Mouse (Mus musculus) CD4-positive naive resting alpha-beta T cell, adult 57 days (primary cell): ENCODE measurements around the gene Ilk. TPM values are rescaled to one million over a fixed set of nuclear protein-coding genes. Genes with fewer than 3 reads are reported as not detected.

Experiments
- total RNA-seq: library from RNA; stranded (reverse); gene quantifications from one replicate; pipeline ENCODE4 v1.2.4, GENCODE M21; 2023

The Ilk gene
- 102 TPM for total RNA-seq

DNA sequence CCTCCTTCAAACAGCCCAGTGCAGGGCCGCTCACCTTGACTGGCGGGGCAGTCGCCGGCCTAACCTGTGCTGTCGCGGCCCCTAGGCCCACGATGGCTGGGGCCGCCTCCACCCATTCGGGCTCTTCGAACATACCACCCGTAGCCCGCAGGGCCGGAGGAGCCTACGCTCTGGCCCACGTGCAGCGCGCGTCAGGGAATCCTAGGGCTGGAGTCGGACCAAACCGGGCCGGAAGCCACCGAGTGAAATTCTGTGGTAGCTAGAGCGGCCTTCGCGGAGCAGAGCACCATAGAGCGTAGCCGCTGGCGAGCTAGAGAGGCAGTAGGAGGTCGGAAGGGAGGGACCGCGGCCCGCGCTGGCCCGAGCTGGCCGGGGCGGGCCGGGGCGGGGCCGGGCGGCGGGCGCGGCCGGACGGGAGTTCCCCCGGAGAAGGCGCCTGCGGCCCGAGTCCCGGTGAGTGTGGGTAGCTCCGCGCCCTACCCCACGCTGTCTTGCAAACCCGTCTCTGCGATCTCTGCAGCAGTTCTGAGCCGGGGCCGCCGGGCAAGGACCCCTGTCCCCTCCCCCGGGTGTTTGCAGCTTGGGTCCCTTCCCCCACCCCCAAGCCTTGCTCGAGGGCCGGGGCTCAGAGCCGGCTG, at the start of gene Ilk:
Gene Ilk (plus strand): TSS at position 329 of the 638 bp plus-strand sequence.

DNA sequence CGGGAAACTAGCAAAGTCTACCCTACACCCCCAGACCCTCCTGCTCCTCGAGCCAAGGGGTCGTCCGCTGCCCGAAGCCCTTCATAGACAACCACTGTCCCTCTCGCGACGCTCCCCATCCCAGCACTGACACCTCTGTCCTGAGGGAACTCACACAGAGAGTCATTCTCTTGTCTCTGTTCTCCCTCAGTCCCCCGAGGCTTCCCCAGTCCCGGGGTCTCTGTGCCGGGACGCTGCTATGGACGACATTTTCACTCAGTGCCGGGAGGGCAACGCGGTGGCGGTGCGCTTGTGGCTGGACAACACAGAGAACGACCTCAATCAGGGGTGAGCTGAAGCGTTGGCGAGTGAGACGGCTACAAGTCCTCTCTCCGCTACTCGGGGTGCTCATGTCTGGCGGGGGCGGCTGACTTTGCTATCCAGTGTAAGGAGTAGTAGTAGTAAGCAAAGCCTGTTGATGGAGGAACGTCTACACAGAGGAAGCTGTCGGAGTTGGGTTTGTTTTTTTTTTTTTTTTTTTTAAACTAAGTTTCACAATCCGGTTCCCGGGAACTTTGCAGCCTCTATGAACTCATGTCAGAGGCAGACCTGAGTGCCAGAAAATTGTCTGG, 624 bp downstream of the Ilk start, which contains the start of gene Rrp8:
Gene Rrp8 (minus strand): TSS at position 475 of the 611 bp plus-strand sequence.

GRCm38 (mm10) chr7:105743926-105744590, 7.7 kb downstream of the Ilk start, which contains the start of gene Taf10:
Gene Taf10, minus strand, starts transcription at chr7:105744361.

DNA sequence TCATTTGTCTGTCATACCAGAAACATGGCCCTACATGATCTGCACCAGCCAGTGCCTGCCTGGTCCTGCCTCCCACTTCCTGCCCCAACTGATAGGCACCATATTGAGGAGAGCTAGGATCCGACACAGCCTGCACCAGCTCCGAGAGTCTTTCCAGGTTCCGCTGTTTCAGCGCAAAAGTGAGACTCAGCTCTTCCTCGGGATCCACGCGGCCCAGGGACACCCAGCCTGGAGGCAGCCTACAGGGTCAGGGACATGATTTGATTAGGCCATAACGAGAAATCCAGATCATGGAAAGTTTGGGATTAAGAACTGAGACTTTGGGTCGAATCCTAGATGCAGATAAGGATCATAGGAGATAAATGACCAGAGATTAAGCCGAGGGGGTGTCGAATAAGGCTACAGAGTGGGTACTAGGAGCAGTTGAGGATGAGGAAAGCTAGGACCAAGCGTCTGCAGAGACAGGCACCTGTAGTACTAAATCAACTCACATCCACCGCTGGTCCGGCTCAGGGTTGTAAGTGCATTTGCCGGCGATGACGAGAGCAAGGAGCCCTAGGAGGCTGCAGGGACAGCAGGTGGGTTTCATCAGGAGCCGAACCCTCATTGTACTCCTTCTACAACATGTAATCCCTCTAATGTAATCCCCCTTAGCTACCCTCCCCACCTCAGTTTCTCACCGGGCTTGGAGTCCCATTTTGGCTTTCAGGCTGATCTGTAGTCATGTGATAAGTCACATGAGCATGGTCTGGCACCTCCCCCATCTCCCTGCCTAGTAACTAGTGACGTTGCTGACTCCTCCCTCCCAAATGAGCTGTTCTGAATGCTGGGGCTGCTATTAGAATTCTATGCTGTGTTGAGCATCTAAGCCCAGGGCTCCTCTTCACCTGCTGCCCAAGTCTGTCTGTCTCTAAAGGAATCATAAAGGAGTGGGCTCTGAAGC, 15.4 kb downstream of the Ilk start, which contains the start of gene Tpp1:
Gene Tpp1 (minus strand): TSS at position 745 of the 943 bp plus-strand sequence.

DNA sequence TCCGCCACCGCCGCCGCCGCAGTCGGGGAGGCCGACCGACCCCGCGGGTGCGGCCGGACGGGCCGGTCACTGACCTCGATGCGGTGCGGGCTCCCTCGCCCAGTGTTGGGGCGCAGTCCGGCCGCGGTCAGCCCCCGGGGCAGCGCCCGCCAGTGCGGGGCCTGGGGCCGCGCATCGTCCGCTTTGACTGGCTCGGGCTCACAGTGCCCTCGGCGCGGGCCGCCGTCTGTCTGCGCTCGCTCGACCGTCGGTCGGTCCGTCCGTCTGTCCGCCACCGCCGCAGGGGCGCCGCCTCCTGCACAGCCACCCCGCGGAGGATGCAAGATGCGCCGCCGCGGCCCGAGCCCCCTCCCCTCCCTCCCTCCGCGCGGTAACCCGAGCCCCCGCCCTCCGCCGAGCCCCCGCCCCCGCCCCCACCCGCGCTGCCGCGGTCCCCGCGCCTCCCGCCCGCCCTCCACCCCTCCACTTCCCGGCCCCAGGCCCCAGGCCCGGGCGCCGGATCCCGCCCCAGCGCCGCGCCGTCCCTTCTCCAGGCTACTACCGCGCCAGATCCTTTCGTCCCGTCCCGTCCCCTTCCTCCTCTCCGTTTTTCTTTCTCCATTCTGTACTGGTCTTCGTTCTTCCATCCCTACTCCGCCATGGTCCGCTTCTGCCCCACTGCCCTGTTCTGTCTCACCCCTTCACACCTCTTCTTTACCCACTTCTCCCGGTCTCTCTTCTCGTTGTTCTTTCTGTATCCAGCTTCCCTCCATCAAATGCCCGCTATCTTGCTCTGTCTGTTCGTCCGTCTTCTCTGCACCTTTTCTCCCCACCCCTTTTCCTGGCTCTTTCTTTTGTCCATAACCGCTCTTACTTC, 51.1 kb downstream of the Ilk start, which contains the start of gene Dchs1:
Gene Dchs1 (minus strand): TSS at position 370 of the 856 bp plus-strand sequence.

Other genes with a start within 250 kb of the Ilk start
- gene Smpd1, start 182.2 kb upstream of the Ilk start, total RNA-seq: 19.9 TPM
- 1.4 TPM for gene Apbb1, start 154.9 kb upstream of the Ilk start, total RNA-seq
- not detected for gene Hpx, start 136.5 kb upstream of the Ilk start, total RNA-seq
- gene Trim3, start 103.0 kb upstream of the Ilk start, total RNA-seq: 19.3 TPM
- gene Timm10b, start 96.5 kb upstream of the Ilk start, total RNA-seq: 83.4 TPM
- gene Arfip2, start 96.2 kb upstream of the Ilk start, total RNA-seq: 34.6 TPM
- 10.6 TPM for gene Gm45799, start 96.0 kb upstream of the Ilk start, total RNA-seq
- 6.8 TPM for gene Dnhd1, start 85.8 kb upstream of the Ilk start, total RNA-seq
- gene Rrp8, start 793 bp downstream of the Ilk start, total RNA-seq: 31.7 TPM
- gene Taf10, start 7.8 kb downstream of the Ilk start, total RNA-seq: 203 TPM
- 43.5 TPM for gene Tpp1, start 15.6 kb downstream of the Ilk start, total RNA-seq
- 0.24 TPM for gene Dchs1, start 51.1 kb downstream of the Ilk start, total RNA-seq
- gene Mrpl17, start 74.5 kb downstream of the Ilk start, total RNA-seq: 56.7 TPM
- 58.7 TPM for gene Gm4070, start 217.4 kb downstream of the Ilk start, total RNA-seq